Mouse (Mus musculus): Measurements from ENCODE around the gene Sync.

The Sync gene

DNA sequence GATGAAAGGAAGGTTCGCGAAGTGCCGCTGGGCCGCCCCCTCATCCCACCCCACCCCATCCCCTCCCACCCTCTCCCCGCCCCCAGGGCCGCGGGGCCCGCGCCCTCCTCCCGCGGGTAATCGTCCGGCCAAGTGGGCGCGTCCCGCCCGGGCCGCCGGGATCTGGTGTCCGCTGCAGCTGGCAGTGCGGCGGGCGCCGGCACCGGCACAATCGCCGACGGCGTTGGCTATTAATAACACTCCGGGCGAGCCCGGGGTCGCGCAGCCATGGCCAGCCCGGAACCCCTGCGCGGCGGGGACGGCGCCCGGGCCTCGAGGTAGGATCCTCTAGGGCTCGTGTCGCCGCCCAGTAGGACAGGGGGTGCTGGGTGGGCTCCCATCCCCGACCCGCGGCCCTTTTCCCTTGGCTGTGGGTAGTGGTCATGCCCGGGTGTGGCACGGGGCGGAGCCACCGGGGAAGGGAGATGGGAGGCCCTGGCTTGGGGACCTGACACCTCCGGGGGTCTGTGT is at the start of gene Sync:
Gene Sync, plus strand, starts transcription at position 146 of the 510 bp plus-strand sequence.
- in situ Hi-C loops (cut with MseI, MboI) = no loop called here

DNA sequence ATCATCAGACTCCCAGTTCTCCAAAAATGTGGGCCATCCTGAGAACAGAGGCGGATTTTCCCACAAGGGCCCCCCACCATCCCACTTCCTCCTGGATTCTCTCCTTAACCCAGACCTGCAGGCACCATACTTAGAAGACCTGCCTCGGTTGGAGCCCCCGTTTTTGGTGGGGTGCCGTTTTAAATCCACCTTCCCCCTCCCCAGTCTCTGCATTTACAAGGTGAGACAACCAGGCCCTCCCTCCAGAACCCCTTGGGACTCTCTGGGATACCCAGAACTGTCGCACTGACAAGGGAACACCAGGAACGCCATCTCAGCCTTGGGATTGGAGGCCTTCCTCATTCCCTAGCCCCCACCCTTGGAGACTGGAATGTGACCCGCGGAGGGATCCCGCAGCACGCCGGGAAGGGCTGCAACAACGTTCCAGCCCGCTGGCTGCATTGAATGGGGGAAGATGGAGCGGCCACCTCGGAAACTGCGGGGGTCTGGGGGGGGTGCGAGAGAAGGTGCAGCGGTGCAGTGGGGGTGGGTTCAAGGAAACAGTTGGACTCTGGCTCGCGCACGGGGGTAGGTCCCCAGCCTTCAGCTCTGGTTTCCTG is 49.5 kb upstream of the Sync start:
- in situ Hi-C loops (cut with MseI, MboI) = no loop called here

DNA sequence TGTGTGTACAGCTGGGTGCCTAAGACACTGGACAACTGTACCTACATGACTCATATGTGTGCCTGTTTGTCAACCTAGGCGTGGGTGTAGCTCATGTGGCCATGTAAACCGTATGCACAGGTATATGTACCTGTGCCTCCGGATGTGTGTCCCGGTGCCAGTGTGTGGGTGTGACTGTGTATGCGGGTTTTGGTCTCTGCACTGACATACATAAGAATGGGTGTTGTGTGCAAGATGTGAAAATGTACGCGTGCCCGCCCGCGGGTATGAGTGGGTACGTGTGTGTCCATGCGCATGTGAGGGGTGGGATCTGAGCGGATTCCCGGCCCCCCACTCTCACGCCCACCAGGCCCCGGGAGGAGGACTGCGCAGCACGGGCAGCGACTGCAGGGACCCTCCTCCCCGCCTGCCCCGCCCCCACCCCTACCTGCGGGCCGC is 48.8 kb upstream of the Sync start:
- in situ Hi-C loops (cut with MseI, MboI) = no loop called here

DNA sequence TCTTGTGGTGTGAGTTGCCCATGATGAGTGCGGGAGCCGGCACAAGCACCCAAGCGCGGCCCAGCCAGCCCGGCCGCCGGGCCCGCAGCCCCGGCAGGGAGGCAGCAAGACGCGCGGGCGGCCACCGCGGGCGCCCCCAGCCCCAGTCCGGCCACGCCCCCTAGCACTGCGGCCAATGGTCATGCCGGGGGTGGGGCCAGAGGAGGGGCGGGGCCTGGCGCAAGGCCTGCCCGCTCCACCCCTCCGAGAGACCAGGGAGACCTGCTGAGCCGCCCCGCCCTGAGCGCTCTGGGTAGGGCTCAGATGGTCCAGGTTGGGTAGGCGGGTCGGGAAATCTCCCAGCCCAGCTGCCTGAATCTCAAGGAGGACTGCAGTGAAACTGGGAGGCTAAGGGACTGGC is 48.3 kb upstream of the Sync start:
- in situ Hi-C loops (cut with MseI, MboI) = no loop called here

DNA sequence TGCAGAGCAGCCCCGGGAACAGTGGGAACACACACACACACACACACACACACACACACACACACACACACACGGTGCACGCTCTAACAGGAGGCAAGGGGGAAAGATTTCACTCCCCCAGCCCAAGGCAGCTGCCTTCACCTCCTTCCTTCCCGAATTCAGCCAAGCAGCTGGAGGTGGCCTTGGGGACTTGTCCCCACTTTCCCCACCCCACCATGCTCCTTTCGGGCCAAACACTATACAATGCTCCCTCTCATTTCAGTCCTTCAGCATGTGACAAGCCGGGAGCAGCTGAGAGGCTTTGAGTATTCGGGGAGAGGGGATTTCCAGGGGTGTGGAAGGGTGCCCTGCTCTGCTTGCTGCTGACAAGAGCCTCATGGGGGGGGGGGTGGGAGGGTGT is 45.5 kb upstream of the Sync start:
- in situ Hi-C loops (cut with MseI, MboI) = no loop called here

DNA sequence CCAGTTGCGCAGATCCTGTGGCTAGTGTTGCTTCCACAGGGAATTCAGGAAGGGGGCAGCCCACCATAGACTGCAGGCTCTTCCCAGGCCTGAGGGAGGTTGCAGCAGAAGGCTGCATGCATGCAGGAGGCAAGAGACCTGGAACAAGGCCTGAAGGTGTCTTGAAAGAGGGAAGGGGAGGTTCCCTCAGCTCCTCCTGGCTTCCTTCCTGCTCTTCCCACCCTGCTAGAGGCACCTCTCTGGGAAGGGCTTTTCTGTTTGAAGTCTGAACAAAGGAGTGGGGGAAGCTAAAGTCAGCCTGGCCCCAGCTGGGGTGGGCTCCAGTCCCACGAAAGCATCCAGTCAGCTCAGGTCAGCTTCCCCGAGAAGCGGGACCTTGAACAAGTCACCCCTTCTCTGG is 45.1 kb upstream of the Sync start:
- in situ Hi-C loops (cut with MseI, MboI) = no loop called here

DNA sequence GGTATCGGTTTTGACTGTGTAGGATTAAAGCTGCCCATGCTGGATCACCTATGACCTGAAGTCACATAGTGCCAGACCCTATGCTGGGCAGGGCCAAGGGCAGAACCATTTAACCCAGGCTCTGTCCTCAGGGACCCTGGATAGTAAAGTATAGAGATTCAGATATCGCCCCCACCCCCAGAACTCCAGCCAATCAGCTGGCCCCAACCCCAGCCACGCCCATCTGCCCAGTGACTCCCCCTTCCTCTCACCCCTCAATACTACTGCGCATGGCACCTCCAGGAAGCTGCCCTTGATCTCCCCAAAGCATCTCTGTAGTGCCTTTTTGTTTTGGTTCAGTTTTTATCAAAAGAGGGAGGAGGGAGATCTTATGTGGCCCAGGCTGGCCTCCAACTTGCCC is 44.7 kb upstream of the Sync start:
- in situ Hi-C loops (cut with MseI, MboI) = no loop called here

DNA sequence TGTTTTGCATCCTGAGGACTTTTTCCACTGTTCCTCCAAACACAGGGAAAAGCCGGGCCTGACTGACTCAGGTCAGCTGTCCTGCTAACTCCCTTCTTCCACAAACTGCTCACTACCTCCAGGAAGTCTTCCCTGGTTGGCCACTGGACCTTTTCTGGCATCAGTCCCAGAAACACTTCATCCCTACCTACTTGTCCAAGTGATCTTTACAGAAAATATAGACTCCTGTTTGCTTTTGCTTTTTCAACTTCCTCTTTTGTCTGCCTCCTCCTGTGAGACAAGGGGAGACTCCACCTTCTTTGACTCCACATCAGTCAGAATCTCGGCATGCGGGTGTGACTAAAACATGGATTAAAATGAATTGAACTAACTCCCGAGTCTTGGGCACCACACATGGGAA is 42.6 kb upstream of the Sync start:
- in situ Hi-C loops (cut with MseI, MboI) = no loop called here

DNA sequence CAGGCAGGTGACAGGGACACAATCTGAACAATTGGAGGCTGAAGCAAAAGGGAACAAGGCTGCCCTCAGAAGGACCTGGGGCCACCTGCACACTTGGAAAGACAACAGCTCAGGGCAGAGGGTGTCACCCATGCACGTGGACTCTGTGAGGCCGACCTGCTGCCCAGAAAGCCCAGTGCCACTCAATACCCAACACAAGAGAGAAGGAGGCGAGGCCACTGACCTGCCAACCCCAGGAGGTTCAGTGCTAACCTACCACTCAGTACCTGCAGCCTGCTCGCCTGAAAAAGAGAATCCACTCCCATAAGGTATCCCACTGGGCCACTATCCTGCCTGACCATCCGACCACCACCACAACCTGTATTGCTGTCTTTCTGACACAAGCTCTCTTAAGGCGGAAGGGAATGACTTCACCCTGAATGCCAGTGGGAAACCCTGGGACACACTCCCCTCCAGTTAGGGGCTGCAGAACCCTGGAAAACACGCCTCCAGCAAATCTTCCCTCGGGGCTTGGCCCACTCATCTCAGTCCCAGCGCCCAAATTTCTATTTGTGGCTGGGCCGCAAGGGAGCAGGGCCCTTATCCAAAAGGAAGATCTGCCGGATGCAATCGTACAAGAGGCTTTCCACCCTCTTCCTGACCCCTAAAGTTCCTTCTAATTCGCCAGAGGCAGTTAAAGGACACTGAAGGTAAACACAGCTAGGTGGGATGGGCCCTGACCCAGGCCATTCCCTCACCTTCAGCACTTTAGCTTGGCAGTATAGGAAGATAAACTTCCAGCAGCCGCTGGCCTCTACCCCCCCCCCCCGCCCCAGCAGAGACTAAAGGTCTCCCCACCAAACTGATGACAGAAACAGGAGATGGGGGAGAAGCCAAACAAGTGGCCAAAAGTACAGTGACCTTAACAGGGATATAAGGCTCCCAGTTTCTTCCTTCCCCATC is 40.8 kb upstream of the Sync start:
- in situ Hi-C loops (cut with MseI, MboI) = no loop called here

DNA sequence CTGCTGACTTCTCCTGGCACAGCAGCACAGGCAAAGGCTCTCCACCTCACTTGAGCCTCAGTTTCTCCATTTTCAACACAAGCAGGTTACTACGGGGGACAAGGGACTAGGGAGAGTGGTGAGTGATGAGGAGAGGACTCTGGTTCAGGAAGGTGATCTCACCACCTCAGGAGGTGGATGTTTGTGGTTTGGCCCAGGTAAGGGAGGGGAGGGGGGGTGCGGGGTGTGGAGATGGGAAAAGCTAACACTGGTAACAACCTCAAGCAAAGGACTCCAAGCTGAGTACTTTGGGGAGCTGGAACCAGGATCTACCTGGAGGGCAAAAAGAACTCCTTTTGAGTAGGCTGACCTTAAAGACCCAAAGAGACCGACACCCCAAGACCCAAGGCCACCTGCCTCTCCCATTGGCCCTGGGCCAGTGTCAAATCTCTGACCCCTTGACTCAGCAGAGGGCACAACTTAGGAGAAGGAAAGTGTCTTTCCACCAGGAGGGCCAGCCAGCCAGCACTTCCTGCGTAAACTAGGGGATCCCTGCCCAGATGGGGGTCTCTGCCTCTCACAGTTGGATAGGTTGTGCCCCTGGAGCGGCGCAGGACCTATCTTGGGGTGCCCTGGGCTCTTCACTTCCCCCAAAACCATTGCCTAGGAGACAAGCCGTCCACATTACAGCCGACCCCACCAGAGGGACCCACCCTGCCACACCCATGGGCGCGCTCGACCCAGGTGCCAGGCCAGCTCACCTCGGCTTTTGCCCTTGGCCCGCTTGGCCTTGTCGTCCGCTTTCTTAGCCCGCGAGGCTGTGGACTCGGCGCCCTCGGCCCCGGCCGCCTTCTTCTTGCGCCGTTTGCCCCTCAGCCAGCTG is 39.8 kb upstream of the Sync start:
- in situ Hi-C loops (cut with MseI, MboI) = no loop called here

DNA sequence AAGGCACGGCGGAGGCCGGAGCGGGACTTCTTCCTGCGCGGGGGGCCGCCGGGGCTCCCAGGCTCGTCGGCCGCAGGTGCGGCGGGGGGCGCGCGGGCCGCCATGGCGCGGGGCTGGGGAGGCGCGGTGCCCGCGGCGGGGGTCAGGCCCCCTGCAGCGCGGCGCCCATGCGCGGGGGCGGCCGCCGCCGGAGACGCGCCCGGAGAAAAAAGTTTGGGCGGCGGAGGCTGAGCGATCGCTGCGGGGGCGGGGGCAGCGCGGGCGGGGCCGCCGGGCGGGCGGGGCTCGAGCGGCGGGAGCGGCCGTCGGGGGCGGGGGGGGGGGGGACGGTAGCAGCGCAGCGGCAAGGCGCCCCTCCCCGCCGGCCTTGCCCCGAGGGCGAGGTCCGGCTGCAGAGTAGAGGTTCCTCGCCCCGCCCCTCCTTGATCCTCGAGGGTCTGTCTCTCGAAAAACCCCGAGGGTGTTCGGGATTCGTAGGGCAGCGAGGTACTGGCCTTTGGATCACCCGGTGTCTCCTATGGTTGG is 39.1 kb upstream of the Sync start:
- in situ Hi-C loops (cut with MseI, MboI) = no loop called here

DNA sequence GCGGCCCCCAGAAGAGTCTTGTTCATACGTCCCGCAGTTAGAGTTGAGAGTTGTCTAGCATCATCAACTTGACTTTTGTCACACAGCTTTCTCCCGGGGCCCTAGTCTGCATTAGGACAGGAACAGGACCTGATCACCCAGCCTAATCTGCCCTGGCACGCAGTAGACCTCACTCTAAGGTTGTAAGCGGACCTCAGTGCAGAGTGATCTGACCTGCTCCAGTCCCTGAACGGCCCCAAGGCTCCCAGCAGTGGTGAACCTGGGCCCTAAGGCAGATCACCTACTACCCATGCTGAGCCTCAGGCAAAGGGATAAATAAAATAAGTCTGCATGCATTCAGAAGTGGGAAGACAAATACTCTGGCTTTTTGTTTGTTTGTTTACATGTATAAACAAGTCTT is 38.1 kb upstream of the Sync start:
- in situ Hi-C loops (cut with MseI, MboI) = no loop called here

DNA sequence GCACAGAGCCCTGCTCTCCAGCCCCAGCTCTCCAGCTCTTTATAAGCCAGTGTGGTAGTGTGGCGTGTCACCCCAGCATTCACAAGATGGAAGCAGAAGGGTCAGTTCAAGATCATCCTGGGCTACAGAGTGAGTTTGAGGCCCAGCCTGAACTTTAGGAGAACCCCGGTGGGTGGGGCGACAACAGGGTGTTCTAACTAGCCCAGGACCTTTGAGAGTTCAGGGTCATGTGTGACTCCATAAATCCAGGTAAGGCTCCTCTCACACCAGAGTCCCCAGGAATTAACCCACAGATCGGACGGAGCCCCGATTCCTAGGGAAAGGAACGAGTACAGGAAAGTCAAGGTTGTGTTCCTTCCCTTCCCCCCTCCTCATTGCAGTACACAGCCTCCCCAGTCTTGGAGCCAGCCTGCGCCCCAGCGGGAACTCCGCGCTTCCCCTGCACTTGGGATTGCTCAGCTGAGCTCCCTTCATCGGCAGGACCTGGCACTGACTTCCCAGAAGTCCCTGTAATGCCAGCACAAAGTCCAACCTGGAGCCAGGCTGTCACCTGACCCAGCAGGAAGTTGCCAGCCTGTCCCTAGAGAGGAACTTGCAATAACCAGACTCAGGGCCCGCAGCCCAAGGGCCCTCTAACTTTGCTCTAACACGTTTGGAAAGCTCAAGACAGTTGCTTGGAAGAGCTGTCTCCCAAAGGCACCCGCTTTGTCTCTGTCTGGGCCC is 36.5 kb upstream of the Sync start:
- in situ Hi-C loops (cut with MseI, MboI) = no loop called here

DNA sequence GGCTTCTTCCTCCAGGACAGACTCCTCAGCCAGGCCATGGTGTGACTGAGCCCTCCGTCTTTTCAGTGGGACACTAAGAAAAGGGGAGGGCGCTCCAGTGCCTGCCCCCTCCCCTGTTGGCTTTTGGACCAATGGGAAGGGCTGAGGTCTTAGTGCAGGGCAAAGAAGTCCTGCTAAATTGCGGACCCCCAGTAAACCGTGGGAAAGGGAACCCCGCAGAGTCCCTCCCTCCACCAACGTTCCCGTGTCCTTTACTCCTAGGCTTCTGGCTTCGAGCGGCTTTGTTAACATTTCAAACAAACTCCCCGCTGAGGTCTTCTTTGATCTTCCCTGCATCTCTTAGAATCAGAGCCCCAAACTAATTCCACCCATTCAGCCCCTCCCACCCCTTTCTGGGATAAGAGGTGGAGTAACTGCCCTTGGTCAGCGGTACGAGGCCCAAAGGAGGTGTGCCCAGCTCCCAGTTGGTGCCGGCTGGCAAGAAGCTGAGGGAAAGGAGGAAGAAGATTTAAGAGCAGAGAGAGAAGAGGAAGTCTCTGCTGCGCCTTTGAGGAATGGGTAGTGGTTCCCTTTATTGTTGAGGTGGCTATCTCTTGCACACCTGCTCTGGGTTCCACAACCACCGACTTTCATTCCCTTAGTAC is 35.8 kb upstream of the Sync start:
- in situ Hi-C loops (cut with MseI, MboI) = no loop called here

DNA sequence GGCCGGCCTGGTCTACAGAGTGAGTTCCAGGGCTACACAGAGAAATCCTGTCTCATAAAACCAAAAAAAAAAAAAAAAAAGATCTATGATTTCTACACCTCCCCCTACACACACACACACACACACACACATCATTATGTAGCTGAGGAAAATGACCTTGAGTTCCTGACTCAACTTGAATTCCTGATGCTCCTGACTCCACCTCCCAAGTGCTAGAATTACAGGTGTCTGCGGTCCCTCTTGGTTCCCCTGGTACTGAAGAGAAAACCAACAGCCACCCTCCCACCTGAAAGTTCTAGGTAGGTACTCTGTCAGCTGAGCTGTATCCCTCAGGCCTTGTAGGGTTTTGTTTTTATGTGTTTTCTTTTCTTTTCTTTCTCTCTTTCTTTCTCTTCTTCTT is 34.9 kb upstream of the Sync start:
- in situ Hi-C loops (cut with MseI, MboI) = no loop called here

DNA sequence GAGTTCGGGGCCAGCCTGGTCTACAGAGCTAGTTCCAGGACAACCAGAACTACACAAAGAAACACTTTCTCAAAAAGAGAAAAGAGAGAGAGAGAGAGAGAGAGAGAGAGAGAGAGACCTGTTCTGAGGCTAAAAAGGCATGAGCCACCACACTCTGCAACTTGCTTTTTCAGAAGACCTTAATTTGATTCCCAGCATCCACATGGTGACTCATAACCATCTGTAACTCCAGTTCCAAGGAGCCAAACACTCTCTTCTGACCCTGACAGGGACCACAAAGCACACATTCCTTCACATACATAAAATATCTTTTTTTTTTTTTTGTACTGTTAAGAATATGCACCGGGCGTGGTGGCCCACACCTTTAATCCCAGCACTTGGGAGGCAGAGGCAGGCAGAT is 32.8 kb upstream of the Sync start:
- in situ Hi-C loops (cut with MseI, MboI) = no loop called here

DNA sequence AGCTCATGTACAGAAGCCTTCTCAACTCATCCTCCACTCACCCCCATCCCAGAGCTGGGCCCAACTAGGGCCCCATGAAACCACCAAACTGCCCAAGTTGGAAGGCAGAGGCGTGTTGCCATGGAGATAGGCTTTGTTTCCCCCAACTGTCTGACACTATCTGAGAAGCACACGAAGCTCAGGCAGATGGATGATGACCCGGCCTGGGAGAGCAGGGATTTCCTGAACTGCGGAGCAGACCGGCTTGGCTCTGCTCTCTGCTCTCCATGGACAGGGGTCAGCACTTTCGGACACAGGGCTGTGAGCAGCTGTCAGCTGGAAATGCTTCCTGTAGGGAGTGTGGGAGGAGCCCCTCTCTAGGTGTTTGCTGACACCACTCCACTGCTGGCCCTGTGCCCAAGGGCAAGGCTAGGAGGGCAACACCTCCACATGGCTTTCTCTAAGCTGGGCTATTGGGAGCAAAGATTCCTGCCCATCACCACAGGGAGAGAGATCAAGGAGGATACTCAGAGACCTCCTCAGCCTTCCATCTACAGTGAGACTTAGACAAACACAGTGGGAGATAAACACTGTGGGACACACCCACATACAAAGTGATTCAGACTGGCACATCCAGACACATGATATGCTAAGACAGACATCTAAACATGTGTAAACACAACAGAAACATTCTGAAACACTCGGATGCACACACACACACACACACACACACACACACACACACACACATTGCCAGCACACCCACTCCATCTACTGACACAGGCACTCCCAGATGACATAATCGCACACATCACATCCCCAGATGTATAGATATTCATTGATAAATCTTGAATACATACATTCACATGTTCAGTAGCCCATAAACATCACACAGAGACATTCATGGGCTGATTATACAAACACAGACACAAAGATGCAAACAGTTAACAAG is 30.7 kb upstream of the Sync start:
- in situ Hi-C loops (cut with MseI, MboI) = no loop called here

DNA sequence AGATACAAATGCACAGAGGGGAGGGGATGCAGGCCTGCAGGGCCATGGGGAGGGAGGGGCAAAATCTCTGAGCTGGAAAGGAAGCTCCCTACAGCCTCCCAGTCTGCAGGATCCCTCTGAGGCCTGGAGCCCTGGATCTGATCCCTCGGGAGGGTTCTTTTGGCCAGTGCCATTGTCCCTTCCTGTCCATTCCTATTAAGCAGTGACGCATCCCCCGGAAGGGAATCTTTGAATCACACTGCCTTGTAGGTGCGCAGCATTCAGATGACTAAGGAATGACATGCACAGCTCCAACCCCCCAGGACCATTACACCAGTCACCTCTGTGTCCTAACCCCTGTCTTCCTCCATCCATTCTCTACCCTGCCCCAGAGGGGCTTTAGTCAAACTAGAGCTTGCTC is 28.3 kb upstream of the Sync start:
- in situ Hi-C loops (cut with MseI, MboI) = no loop called here

DNA sequence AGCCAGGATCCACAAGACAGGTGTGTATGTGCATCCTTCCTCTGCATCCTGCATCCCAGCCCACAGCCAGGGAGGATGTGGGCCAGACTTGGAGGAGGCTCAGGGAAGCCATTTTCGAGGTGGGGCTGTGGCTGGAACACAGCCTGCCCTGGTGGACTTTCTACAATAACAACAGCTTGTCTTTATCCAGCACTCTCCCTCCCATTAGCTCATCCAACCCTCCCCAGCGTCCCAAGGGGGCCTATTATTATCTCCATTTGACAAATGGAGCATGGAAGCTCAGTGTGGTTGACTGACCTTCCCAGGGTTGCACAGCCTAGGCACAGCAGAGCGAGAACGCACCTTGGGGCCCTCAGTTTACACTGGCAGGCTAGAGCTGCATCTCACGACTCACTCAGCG is 26.7 kb upstream of the Sync start:
- in situ Hi-C loops (cut with MseI, MboI) = no loop called here

DNA sequence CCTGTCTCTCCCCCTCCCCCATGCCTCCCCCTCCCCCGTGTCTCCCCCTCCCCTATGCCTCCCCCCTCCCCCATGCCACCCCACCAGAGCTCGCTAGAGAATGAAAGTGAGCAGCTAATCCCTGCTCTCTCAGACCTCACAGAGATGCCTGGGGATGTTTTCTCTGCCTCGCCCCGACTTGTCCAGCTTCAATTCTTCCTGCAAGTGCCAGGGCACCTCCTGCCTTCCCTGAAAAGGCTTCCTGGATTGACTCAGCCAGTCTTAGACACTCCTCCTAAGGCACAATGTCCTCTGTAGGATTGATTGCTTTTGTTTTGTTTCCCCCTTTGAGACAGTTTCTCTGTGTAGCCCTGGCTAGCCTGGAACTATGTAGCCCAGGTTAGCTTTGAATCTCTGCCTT is 26.2 kb upstream of the Sync start, which contains the start of gene C77080:
Gene C77080, minus strand, starts transcription at position 209 of the 400 bp plus-strand sequence.
- in situ Hi-C loops (cut with MseI, MboI) = no loop called here

All from mouse trophoblast stem cell (cell line).